Mouse (Mus musculus) lung, postnatal 0 days (tissue): ENCODE measurements at regions not wholly inside any gene's neighbourhood (a gene's known extent, or its start where the extent isn't known, plus 50 kb on each side); places are given as distances from the start of the nearest gene placed in this dataset.
A peak's percentile ranks its signal among the peaks of the same experiment; 100 is the strongest.

Experiments used
- ATAC-seq: fragments of 200-750 bp; cut with Nextera tagmentation; 2 replicates; pipeline ENCODE4 v1.8.0; 2017; ENCODE audit warnings: moderate library complexity
- DNase-seq: peaks from one replicate; pipeline ENCODE4 v3.0.0-alpha.2; 2016; ENCODE audit warnings: low spot score
- H3K27ac ChIP-seq: fragments of 300-500 bp; sonication (generic); 2 replicates; pipeline ENCODE4 v1.5.1; 2014; ENCODE audit warnings: antibody characterized with exemption, mild to moderate bottlenecking, low read length, mixed read lengths
- H3K27me3 ChIP-seq: fragments of 300-500 bp; sonication (generic); replicated peaks from 2 replicates; pipeline ENCODE4 v1.6.1; 2014; ENCODE audit warnings: low read length, mixed read lengths; ENCODE audit not compliant: insufficient read depth
- H3K36me3 ChIP-seq: fragments of 300-500 bp; sonication (generic); 2 replicates; pipeline ENCODE4 v1.6.1; 2014; ENCODE audit warnings: low read length, mixed read lengths; ENCODE audit not compliant: insufficient read depth
- H3K4me1 ChIP-seq: fragments of 300-500 bp; sonication (generic); 2 replicates; pipeline ENCODE4 v1.6.1; 2014; ENCODE audit warnings: antibody characterized with exemption, low read depth, low read length, mixed read lengths; ENCODE audit not compliant: insufficient read depth
- H3K4me2 ChIP-seq: fragments of 300-500 bp; sonication (generic); replicated peaks from 2 replicates; pipeline ENCODE4 v1.6.1; 2014; ENCODE audit warnings: low read depth, mild to moderate bottlenecking, low read length, moderate library complexity, mixed read lengths
- H3K4me3 ChIP-seq: fragments of 300-500 bp; sonication (generic); 2 replicates; pipeline ENCODE4 v1.5.1; 2014; ENCODE audit warnings: low read depth, low read length
- H3K9ac ChIP-seq: fragments of 300-500 bp; sonication (generic); replicated peaks from 2 replicates; pipeline ENCODE4 v1.6.1; 2014; ENCODE audit warnings: low read depth, mild to moderate bottlenecking
- H3K9me3 ChIP-seq: fragments of 300-500 bp; sonication (generic); 2 replicates; pipeline ENCODE4 v1.6.1; 2016; ENCODE audit warnings: low read length, mixed read lengths
- CTCF ChIP-seq: IDR thresholded peaks from 2 replicates; pipeline ENCODE4 v1.5.1; 2016; ENCODE audit warnings: antibody characterized with exemption, mild to moderate bottlenecking
- EP300 ChIP-seq: IDR thresholded peaks from 2 replicates; pipeline ENCODE4 v1.6.1; 2016; ENCODE audit warnings: antibody characterized with exemption, mild to moderate bottlenecking, control low read depth
- WGBS: fragments of 180-500 bp; shearing (Covaris S2); extraction: QIAGEN DNeasy Blood & Tissue Kit; methylation state at CpG from one replicate; pipeline ENCODE4 v1.1.7; 2014; 5-methylcytosine and 5-hydroxymethylcytosine counted together

DNA sequence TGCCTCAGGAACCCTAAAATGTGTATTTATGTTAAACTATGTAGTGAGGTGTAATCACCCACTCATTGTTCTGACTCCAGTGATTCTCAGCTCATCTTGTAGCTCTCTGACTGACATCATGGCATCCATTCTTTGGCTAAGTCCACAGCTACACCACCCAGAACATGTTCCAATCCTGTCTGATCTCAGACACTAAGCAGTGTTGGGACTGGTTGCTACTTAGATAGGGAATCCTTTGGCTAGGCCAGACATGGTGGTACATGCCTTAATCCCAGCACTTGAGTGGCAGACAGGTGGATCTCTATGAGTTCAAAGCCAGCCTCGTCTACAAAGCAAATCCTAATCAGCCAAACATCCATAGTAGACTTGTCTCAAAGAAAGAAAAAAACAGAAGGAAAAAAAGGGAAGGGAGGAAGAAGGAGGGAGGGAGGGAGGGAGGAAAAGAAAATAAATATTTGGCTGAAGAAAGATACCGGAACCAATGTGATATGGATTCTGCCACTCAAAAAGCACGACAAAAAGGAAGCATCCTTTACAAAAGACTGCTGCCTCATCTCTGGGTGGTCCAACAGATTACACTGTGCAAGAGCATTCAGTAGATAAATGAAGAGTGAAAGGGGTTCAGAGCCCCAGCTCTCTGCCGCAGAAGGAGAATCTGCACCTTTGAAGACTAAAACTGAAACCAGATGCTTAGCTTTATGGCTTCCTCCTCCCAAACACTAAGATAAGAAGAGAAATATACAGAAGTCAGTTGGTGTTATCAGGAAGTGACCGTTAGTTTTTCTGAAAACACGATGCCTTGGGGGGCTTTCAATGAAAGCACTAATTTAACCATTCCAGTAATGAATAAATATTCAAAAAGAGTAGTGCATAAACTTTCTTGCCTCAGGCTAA lies 51.5 kb upstream of the Med13 start:
- no peak overlapping the region for H3K4me2 ChIP-seq
- no peak for DNase-seq
- no peak for TF ChIP-seq EP300
- no peak for TF ChIP-seq CTCF
- H3K4me3 ChIP-seq: no peak overlapping the region
- H3K4me1 ChIP-seq: no peaks in the 10 kb centered on the region
- no peak overlapping the region for H3K9ac ChIP-seq
- H3K36me3 ChIP-seq: no peaks in the 10 kb centered on the region
- no peaks in the 10 kb centered on the region for H3K27me3 ChIP-seq
- no peak overlapping the region for H3K27ac ChIP-seq
- no peaks in the 10 kb centered on the region for H3K9me3 ChIP-seq
- 33% methylated on average over 6 of the region's 6 CpGs for WGBS
- ATAC-seq: no peak

DNA sequence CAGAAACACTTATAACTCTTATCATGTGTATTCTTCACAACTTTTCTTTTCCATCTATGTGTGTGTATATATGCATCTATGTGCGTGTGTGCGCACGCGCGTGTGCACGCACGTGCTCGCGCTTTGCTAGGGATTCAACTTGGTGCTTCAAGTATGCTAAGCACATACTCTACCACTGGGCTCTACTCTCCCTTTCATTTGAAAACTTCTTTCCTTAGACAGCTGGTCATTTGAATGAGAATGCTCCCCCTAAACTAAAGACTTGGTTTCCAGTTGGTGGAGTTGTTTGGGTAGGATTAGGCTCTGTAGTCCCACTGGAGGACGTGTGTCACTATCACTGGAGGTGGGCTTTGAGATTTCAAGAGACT lies 52.2 kb upstream of the Med13 start:
- TF ChIP-seq CTCF (no peak), EP300 (no peak)

DNA sequence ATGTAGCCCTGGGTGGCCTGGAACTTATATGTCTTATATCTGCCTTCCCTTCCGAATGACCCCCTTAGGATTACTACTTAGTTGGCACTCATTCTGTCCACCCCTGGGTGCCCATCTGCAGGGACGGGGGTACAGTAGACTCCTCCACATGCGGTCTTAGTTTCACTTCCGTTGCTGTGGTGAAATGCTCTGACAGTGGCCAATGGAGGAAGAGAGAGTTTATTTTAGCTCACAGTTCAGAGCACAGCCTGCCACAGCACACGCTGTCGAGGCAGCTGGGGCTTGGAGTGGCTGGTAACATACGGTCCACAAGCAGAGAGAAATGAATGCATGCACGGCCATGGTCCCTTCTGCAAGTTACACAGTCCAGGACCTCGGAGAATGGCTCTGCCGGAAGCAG lies 53.1 kb upstream of the Med13 start:
- H3K27ac ChIP-seq: no peak overlapping the region
- no peaks in the 10 kb centered on the region for H3K36me3 ChIP-seq
- H3K9me3 ChIP-seq: no peaks in the 10 kb centered on the region
- H3K9ac ChIP-seq: no peak overlapping the region
- no peak overlapping the region for H3K4me3 ChIP-seq
- no peaks in the 10 kb centered on the region for H3K27me3 ChIP-seq
- TF ChIP-seq CTCF (no peak), EP300 (no peak)
- ATAC-seq (no peak), DNase-seq (no peak)
- H3K4me2 ChIP-seq: no peak overlapping the region
- no peaks in the 10 kb centered on the region for H3K4me1 ChIP-seq
- 75% methylated on average over 10 of the region's 10 CpGs for WGBS

More for the DNA sequence above, 52.2 kb upstream of the Med13 start:
- Histone ChIP-seq H3K4me2 (no peak overlapping the region), H3K4me1 (no peaks in the 10 kb centered on the region), H3K9me3 (no peaks in the 10 kb centered on the region), H3K27me3 (no peaks in the 10 kb centered on the region), H3K9ac (no peak overlapping the region), H3K36me3 (no peaks in the 10 kb centered on the region), H3K27ac (no peak overlapping the region), H3K4me3 (no peak overlapping the region)
- 86% methylated on average over 10 of the region's 10 CpGs for WGBS
- no peak for DNase-seq
- ATAC-seq: no peak

DNA sequence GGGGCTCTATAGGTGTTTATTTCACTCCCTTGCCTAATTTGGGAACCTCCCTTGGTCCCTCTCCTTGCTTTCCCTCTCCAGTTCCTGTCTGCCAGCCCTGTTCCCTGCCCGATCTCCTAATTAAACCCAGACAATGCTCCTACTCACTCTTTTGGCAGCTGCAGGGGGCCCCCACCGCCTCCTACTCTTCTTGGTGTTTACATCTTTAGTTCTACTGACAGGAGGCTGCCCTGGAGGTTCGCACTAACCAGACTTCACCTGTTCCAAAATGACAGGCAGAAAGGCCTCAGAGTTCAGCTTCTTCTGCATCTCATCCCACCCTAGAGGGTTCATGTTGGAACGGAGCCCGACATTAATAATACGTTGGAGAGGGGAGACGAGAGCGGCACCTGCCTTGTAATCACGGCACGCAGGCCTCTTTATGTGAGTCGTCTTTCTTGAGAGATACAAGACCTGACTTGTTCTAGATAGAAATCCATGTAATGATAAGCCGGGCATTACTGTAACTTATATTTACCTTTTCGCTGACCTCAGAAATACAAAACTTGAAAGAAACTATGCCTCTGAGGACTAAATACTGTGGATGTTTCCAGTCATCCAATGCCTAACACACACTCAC lies 55.5 kb upstream of the Med13 start:
- no peaks in the 10 kb centered on the region for H3K4me1 ChIP-seq

DNA sequence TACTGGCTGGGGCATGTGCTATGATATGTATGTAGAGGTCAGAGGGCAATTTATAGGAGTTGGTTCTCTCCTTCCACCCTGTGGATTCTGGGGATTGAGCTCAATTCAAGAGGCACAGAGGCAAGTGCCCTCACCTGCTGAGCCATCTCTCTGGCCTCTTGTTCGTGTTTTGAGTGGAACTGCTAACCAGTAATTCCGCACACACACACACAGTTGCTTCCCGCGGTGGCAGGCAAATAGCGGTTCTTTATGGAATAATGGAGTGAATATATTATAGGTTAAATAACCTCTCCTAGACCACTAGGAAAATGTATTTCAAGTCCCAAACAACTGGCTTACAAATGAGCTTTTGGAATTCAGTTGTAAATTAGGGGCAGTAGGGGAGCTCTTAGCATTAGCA lies 59.1 kb upstream of the Med13 start:
- no peak overlapping the region for H3K4me3 ChIP-seq
- H3K27me3 ChIP-seq: no peaks in the 10 kb centered on the region
- WGBS: 76% methylated on average over 5 of the region's 5 CpGs
- H3K9me3 ChIP-seq: no peaks in the 10 kb centered on the region
- DNase-seq (no peak), ATAC-seq (no peak)
- H3K9ac ChIP-seq: no peak overlapping the region
- TF ChIP-seq EP300 (no peak), CTCF (no peak)
- H3K4me1 ChIP-seq: no peaks in the 10 kb centered on the region
- H3K4me2 ChIP-seq: no peak overlapping the region
- H3K27ac ChIP-seq: no peak overlapping the region
- H3K36me3 ChIP-seq: no peaks in the 10 kb centered on the region

More for the DNA sequence above, 55.5 kb upstream of the Med13 start:
- no peak for TF ChIP-seq CTCF
- TF ChIP-seq EP300: no peak
- no peaks in the 10 kb centered on the region for H3K36me3 ChIP-seq
- no peak overlapping the region for H3K9ac ChIP-seq
- DNase-seq (no peak), ATAC-seq (no peak)
- no peak overlapping the region for H3K27ac ChIP-seq
- no peaks in the 10 kb centered on the region for H3K27me3 ChIP-seq
- no peak overlapping the region for H3K4me2 ChIP-seq
- no peaks in the 10 kb centered on the region for H3K9me3 ChIP-seq
- no peak overlapping the region for H3K4me3 ChIP-seq
- WGBS: 42% methylated on average over 13 of the region's 13 CpGs

DNA sequence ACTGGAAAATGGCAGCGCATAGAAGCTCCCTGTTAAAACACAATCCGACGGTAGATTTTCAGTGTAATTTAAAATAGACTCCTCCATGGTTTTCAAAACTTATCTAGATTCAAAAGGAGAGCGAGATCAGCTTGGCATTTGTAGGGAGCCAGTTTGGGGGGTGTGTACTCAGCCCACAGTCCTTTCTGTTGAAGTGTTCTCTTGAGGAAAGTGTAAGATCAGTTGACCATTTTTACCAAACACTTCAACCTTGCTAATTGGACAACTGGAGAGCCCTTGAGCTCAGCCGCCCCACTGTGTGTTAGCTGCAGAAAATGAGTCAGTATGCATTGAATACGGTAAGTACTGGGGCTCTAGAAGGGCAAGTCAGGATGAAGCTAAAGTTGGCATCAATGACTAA lies 59.8 kb upstream of the Med13 start:
- Histone ChIP-seq H3K4me2 (no peak overlapping the region), H3K27me3 (no peaks in the 10 kb centered on the region), H3K9ac (no peak overlapping the region), H3K4me3 (no peak overlapping the region), H3K4me1 (no peaks in the 10 kb centered on the region), H3K9me3 (no peaks in the 10 kb centered on the region), H3K27ac (no peak overlapping the region), H3K36me3 (no peaks in the 10 kb centered on the region)
- ATAC-seq: peak; percentile 53; the same call in 1 of the 2 replicates
- TF ChIP-seq EP300 (no peak), CTCF (no peak)
- 54% methylated on average over 6 of the region's 6 CpGs for WGBS
- DNase-seq: peak; percentile 31
